ENCODE assay signal across 9 mouse cellular contexts in genomic region chr1:132893311-132894077, GRCm38 (mm10). TPM values are rescaled to one million over a fixed set of nuclear protein-coding genes. Genes with fewer than 3 reads are reported as not detected.
DNase-seq lines count a peak whose midpoint lies in the region; ATAC-seq and TF ChIP-seq lines count a peak whose summit lies in the region.
"Had no signal": no experiment of that assay in that cellular context is flagged by ENCODE, and none has a peak within 500 bp of the region (broad histone marks: within the 10 kb centered on the region; RNA-seq: fewer than 3 reads in every experiment).

No protein-coding gene starts in this region.

- H3K4me3 ChIP-seq in layer of hippocampus, adult 2 months: no peak overlapping the region
- no peak overlapping the region for H3K4me3 ChIP-seq in heart, embryonic 10.5 days
- H3K4me3 ChIP-seq in intestine, postnatal 0 days (ENCODE audit: low read depth, low read length): no peak overlapping the region

- H3K4me2 ChIP-seq in intestine, postnatal 0 days (replicated peaks; ENCODE audit: low read depth): no peak overlapping the region

- WGBS in heart, embryonic 10.5 days: 42% methylated on average over 17 of the region's 17 CpGs
- WGBS in intestine, postnatal 0 days: 62% methylated on average over 17 of the region's 17 CpGs

- no peaks in the 10 kb centered on the region; the same call in 1 of the 2 replicates for H3K36me3 ChIP-seq in heart, embryonic 10.5 days
- H3K36me3 ChIP-seq in intestine, postnatal 0 days (ENCODE audit: control insufficient read depth, insufficient read depth): no peaks in the 10 kb centered on the region

- DNase-seq in layer of hippocampus, adult 2 months (ENCODE audit: low spot score in 2 of 2): no peak
- DNase-seq in layer of hippocampus, adult 8-10 months (ENCODE audit: low spot score in 2 of 2): no peak
- peak; percentile 77 for DNase-seq in heart, embryonic 10.5 days (ENCODE audit: low spot score)
- peak; percentile 81 to 86 for DNase-seq in left cerebral cortex, postnatal 36 days (ENCODE audit: low spot score in 2 of 2)
- no peak for DNase-seq in lung, postnatal 4 days
- no peak for DNase-seq in urinary bladder, postnatal 25 days (ENCODE audit: low spot score)

- peaks cover 20% of the 10 kb centered on the region for H3K4me1 ChIP-seq in heart, embryonic 10.5 days
- H3K4me1 ChIP-seq in intestine, postnatal 0 days (replicated peaks; ENCODE audit: control insufficient read depth, insufficient read depth, low read length): no peaks in the 10 kb centered on the region

- no peak overlapping the region for H3K9ac ChIP-seq in intestine, postnatal 0 days (ENCODE audit: low read depth, low read length)

- TF ChIP-seq CTCF in layer of hippocampus, adult 2 months (conservative IDR thresholded peaks at IDR 0.05): no peak
- TF ChIP-seq CTCF in intestine, postnatal 0 days (IDR thresholded peaks at IDR 0.05; ENCODE audit: low read depth): no peak

- H3K27me3 ChIP-seq in heart, embryonic 10.5 days (ENCODE audit: insufficient read depth, poor library complexity, severe bottlenecking): peaks cover 5% of the 10 kb centered on the region; the same call in 1 of the 2 replicates
- H3K27me3 ChIP-seq in intestine, postnatal 0 days (replicated peaks; ENCODE audit: control insufficient read depth, insufficient read depth, low read length): no peaks in the 10 kb centered on the region

- peak overlapping the region; percentile 99 for H3K27ac ChIP-seq in layer of hippocampus, adult 2 months
- H3K27ac ChIP-seq in heart, embryonic 10.5 days: peak overlapping the region; percentile 49; the same call in 1 of the 2 replicates
- no peak overlapping the region for H3K27ac ChIP-seq in intestine, postnatal 0 days (ENCODE audit: low read depth, low read length)

- intact Hi-C loops in left cerebral cortex, postnatal 36 days (cut with DNase I): loop anchor here (2.0 kb wide), 1 partner anchor 23 kb away; no protein-coding TSS in a partner anchor

- H3K9me3 ChIP-seq in heart, embryonic 10.5 days: no peaks in the 10 kb centered on the region
- no peaks in the 10 kb centered on the region for H3K9me3 ChIP-seq in intestine, postnatal 0 days (ENCODE audit: control insufficient read depth)

- peak; percentile 39; the same call in 1 of the 2 replicates for ATAC-seq in common myeloid progenitor, adult 5-6 weeks (replicated peaks; ENCODE audit: low read depth, poor library complexity, severe bottlenecking)
- no peak for ATAC-seq in intestine, postnatal 0 days

RNA-seq across cellular contexts. Expression of gene Lrrn2, which starts 13.4 kb away (rescaled TPM):
- total RNA-seq in layer of hippocampus, adult 2 months (2021): 100 to 1,000 TPM; 218 to 236 TPM
- 100 to 1,000 TPM; 182 to 196 (median 188) TPM for total RNA-seq in layer of hippocampus, adult 8-10 months (2022)
- total RNA-seq in common myeloid progenitor, adult 5-6 weeks (2017): not detected in 2 replicates
- 5.1 and 6.3 TPM in 2 replicates for polyA plus RNA-seq in heart, embryonic 10.5 days (2016; fragmentation: Nextera tagmentation; extraction: Ambion mirVana)
- total RNA-seq in left cerebral cortex, postnatal 36 days (2021): 100 to 1,000 TPM in 1 of 2 experiments, 10 to 100 TPM in 1; 89.3 to 105 TPM
- 2.3 and 2.4 TPM in 2 replicates for polyA plus RNA-seq in intestine, postnatal 0 days (2015; fragmentation: Nextera tagmentation; extraction: Ambion mirVana)
- total RNA-seq: liver, adult 2 months had no signal
- polyA plus RNA-seq: liver, adult 2 months had no signal

Comparison
In these comparisons a context has a peak if more than half of its experiments do, and no peak if none do; other contexts are left out.
1. DNase-seq: peak in heart, embryonic 10.5 days (single experiment) and left cerebral cortex, postnatal 36 days (2 of 2); none in layer of hippocampus, adult 2 months (0 of 2), layer of hippocampus, adult 8-10 months (0 of 2), lung, postnatal 4 days (0 of 2) and urinary bladder, postnatal 25 days (single experiment).
2. RNA of gene Lrrn2, which starts 13.4 kb away (total RNA-seq): 218 to 236 TPM in layer of hippocampus, adult 2 months, 182 to 196 TPM in layer of hippocampus, adult 8-10 months and 89.3 to 105 TPM in left cerebral cortex, postnatal 36 days; not detected in common myeloid progenitor, adult 5-6 weeks; every median in the first group is over 10 times any median in the second.